Mouse (Mus musculus) inflammation-experienced regulatory T-cells, adult 6 months (primary cell): ENCODE data around the gene Rbm28. TPM values are rescaled to one million over a fixed set of nuclear protein-coding genes. Genes with fewer than 3 reads are reported as not detected.
A peak's percentile ranks its signal among the peaks of the same experiment; 100 is the strongest.

Experiments
- ATAC-seq: one replicate; pipeline ENCODE4 v1.8.0; 2017
- polyA plus RNA-seq, 3 experiments: library from polyadenylated mRNA; unstranded; fragments of 100-300 nt; shearing (Covaris generic); gene quantifications; one replicate each; pipeline ENCODE4 v1.2.1; 2017

The Rbm28 gene
- polyA plus RNA-seq: 10 to 100 TPM; 51.7 to 58.2 (median 54.8) TPM

DNA sequence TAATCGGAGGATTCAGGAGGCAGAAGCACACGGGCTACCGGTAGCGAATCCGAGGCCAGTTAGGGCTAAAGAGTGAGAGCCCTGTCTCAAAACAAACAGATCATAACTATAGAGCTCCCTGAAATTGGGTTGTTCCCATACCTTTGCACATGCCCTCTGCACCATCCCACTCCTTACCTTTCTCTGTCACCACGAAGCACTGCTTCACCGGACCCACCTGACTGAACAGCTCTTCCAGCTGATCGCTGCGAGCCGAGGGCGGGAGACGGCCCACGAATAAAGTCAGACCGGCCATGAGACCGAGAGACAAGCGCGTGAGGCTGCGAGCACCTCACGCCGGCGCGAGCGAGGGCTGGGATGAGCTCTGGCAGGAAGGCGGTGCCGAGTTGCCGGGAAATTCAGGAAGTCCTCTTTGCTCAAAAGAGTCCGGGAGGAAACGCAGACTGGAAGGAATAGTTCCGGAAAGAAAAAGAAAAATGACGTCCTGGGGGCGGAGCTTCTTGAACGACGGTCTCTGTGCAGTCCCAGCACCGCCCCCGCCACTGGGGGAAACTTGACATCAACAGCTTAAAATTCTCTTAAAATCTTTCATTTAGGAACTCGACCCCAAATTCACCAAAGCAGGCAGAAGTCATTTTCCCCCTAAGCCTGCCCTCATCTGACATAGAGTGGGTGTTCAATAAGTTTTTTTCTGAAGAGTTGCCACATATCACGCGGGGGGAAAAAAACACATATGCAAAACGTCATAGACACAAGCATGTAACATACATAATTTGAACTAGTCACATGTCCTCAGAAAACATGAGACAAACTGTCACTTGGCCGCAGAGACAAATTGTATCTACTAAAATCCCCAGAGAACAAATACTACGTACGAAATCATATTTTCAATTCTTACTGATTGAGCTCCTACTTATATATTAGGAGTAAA lies at the start of gene Rbm28:
Gene Rbm28, minus strand, starts transcription at position 693 of the 931 bp plus-strand sequence.
- ATAC-seq: peak; percentile 86

DNA sequence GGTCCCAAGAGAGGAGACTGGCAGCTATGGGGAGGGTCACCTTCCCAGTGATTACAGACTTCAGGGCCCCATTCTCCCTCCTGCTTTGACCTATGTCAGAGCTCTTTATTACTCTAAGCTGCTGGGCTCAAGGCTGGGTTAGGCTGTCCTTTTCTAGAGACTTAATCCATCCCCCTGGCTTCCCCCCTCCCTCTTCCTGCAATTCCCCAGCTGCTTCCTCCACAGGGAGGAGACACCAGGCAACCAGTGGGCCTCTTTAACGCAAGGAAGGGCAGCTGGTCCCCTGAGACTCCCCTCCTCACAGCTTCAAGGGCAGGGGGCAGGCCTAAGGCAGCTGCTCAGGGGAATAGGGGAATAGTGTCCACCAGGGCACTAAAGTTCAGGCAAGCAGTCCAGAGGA lies 49.4 kb upstream of the Rbm28 start:
- no peak for ATAC-seq

DNA sequence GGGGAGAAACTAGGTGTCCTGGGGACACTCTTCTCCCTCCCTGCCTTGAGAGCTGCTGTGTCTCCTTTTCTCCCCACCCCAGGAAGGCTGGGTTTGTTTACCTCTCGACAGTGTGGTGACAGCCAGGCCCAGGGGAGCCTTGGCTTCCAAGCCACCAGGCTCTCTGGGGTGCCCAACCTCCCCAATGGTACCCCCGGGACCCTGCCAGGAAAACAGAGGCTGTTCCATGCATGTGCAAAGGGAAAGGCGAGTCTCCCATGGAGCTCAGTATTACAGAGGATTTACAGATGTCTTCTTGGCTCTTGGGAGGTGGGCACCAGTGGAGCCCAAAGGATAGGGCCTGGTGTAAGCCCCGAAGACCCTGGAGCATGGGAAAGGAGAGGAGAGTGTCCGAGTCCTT lies 48.6 kb upstream of the Rbm28 start:
- no peak for ATAC-seq

DNA sequence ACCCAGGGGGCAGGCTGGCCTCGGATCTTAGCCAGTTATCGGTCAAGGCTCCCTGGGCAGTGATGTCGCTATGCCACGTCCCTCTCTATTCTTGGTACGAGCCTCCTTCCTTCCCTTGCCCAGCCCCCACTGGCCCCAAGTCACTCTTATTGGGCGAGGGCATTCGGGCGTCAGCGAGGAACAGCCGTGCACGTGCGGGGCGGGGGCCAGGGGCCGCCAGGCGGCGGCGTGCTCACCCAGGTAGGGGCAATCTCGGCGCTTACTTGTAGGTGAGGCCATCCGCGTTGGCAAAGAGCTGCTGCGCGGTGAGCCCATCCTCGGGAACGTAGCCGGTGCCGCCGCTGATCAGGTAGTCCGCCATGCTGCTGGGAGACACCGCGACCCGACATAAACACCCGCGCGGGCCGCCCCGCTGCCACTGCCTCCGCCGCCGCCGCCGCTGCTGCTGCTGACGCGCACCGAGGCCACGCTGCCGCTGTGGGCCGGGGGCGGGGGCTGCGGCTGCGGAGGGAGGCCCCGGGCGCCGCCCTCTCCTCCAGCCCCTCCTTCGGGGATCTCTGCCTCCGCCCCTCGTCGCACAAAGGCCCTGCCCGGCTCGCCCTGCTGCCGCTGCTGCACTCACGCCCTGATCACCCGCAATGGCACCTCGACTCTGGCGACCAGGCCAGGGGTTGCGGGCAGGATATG lies 47.1 kb upstream of the Rbm28 start:
- ATAC-seq: peak; percentile 61

DNA sequence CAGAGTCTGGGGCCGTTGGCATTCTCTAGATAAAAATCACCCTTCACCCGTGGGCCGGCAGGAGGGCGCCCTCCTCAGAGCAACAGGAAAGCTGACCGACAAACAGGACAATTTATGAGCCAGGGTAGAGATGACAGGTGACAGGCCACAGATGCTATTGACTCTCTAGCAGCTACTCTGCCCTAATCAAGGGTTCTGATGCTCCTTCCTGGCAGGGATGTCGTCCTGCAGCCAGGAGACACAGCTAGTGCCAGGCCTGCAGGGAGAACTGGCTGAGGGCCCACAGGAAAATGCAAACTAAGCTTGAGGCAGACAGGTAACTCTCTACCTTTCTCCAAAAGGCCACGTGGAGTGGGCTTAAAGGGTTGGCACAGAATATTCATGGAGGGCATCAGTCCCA lies 46.3 kb upstream of the Rbm28 start:
- no peak for ATAC-seq

DNA sequence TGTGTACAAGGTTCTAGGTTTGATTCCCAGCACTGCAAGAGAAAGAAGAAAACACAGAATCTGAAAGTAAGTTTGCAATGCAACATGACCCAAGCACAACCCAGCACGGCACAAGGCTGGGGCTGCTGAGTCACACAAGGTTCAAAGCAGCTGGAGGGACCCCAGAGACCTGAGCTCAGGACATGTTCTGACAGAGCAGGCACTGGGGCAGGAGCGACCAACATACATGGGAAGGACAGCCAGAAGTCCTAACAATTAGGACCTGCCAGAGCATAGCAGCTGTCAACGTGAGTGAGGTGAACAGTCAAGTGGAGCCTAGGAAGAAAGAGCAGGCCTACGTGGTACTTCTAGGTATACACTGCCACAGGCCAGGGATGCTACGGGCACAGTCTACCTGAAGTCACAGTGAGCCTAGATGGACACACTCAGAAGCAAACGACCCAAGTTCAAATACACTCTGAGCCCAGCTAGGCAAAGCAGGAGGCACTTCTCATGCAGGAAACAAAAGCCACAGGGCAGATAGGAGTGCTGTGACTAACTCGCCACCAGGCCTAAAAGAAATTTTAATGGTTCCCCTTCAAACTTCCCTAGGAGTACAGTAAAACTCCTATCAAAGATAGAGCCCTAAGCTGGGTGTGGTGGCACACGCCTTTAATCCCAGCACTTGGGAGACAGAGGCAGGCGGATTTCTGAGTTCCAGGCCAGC lies 45.6 kb upstream of the Rbm28 start:
- no peak for ATAC-seq

DNA sequence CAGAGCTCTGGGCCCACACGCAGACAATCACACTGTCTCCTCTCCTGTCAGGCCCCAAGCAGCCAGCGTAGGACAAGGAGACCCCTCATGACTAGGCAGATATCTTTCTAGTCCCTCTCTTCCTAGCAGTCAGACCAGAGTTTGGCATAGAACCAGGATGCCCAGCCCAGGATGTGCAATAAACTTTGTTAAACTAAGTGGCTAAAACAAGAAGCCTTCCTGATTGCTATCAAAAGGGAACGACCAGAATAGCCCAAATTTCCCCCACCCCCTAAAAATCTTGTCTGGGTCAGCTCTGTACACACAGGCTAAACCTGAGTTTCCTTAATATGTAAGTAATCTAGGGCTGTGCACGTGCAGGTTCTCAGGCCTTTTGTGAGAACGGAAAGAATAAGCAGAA lies 43.4 kb upstream of the Rbm28 start:
- no peak for ATAC-seq

DNA sequence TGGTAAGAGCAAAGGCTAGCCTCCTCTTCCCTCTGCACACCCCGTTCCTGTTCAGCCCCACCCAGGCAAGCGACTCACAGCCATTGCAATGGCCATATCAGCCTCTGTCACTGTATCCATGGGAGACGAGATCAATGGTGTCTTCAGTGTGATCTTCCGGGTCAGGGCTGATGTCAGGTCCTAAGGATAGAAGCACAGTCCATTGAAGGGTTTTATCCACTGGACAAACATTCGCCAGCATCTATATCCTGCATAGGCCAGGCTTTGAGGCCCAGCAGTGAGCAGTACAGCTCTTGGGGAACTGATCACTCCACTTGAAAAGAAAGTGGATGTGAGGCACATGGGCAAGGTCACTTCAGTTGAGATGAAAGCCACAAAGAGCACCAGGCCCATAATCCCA lies 42.2 kb upstream of the Rbm28 start:
- ATAC-seq: no peak

DNA sequence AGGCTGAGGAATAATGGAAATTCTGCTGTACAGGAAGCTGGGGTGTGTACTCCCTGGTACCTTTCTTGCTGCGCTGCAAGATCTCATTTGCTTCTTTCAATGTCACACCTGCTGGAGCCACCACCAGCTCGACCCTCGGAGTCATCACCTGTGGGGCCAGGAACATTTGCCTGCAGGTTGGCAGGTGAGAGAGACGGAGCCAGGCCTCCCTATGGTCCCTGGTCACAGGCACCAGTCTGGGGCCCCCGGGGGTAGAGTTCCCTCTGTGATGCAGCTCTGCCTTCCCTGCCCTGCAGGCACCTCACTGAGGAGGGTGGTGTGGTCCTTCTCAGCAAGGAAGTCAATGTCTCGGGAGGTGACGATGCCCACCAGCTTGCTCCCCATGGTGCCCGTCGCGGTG lies 41.2 kb upstream of the Rbm28 start:
- ATAC-seq: no peak

DNA sequence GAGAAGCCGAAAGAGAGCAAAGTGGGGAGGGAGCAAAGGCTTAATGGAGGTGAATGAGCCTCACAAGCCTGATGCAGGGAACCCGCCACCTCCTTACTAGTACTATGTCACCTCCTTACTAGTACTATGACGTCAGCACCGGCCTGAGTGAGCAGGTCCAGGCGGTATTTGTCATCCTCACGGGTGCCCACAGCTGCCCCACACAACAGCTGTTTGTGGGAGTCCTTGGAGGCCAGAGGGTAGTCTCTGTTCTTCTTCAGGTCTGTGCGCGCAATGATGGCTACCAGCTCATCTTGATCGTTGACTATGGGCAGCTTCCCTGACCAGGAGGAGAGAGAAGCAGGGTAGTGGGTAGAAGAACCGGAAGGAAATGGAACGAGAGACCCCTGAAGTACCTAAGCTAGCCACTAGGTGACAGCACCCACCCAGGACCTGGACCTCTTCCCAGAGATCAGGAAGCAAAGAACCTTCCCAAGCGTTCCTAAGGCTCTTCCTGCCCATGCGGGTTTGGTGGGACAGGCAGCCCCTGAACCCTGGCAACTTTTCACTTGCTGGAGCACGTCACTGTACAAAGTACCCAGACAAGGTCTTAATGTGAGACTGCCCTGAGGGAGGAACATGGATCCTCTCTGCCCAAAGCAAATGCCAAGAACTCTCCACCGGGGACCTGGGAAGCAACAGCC lies 40.3 kb upstream of the Rbm28 start:
- peak; percentile 64 for ATAC-seq

DNA sequence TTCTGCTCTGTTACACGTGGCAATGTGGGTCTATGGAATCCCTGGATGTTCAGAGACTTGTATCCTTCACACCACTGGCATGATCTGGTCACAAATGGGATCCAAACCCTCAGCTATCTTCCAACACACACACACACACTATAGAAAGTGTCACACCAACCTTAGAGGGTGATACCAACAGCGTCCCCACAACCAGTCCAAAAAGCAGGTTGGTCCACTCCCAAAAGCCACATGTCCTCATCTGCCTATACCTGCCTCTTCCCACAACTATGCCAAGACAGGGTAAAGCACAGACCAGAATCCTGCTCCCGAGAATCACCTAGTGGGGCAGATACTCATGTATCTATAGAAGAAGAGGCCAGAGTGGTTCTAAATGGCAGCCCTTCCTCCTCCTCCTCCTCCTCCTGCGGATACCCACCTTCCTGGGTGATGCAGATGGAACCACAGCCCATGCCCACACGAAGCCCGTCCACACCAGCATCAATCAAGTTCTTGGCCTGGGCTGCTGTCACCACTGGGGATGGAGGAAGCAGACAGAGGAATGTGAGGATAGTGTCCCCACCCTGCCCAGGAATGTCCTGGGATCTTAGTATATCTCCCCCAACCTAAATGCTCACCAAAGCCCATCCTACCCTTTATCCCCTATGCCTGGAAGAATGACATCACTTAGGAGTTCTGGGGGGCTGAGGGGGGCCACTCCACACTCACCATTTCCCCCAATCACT lies 39.2 kb upstream of the Rbm28 start:
- ATAC-seq: no peak

DNA sequence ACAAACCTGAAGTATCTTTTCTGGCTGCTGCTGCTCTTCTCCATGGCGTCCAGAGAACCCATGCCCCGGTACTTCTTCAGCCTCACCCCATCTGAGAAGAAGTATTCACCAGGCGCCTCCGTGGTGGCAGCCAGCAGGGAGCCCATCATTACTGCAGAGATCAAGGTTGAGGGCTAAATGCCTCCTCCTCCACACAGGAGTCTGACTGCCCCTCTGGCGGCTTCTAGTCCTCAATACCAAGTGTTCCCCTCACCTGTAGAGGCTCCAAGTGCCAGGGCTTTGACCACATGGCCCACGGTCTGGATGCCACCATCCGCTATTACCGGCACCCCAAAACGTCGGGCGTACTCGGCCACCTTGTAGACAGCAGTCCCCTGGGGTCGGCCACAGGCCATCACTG lies 38.3 kb upstream of the Rbm28 start:
- ATAC-seq: no peak

DNA sequence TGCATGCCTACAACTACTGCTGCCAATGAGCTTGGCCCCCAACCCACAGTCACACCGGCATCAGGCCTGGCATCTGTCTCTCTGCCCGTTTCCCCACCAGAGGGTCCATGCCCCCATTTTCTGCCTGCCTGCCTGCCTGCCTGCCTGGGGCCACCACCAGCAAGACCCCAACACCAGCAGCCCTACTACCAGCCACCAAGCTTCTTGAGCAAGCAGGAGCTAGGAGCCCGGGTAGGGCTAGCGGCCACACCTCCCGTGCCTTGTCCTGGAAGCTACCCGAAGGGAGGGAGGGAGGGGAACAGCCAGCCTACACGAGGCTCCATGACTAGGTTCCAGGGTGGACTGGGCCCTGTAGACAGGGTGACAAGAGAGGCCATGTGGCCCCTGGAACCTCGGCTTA lies 37.2 kb upstream of the Rbm28 start:
- ATAC-seq: no peak

DNA sequence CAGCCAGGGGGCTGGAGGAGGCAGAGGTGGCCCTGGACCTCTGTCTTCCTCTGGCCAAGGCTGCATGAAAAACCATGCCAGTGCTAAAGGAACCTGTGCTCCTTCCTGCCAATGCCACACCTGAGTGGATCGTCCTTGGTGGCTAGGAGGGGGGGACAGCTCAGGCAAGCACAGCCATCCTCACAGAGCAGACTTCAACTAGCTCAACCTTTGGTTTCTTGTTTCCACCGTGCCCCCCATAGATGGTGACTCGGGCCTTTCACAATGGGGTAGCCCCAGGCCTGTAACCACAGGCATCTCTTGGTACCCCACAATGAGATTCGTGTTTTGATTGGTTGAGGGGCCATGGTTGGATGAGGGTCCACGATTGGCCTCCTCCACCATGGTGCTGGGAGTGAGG lies 36.5 kb upstream of the Rbm28 start:
- no peak for ATAC-seq

DNA sequence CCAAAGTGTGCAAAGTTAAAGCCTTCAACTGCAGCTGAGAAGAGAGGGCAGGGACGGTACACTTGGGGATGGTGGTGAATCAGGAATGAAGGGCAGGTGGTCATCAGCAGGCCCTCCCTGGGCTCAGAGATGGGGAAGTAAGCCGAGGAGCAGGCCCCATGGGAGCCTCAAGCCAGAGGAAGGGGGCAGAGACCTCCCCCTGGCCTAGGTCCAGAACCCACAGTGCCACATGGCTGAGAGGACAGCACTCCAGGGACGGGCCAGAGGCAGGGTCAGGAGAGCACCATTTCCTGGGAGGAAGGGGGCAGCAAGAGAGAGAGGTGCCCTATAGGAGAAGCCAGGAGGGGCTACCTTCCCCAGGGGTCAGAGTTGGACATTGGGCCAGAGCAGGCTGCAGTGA lies 35.7 kb upstream of the Rbm28 start:
- ATAC-seq: no peak

DNA sequence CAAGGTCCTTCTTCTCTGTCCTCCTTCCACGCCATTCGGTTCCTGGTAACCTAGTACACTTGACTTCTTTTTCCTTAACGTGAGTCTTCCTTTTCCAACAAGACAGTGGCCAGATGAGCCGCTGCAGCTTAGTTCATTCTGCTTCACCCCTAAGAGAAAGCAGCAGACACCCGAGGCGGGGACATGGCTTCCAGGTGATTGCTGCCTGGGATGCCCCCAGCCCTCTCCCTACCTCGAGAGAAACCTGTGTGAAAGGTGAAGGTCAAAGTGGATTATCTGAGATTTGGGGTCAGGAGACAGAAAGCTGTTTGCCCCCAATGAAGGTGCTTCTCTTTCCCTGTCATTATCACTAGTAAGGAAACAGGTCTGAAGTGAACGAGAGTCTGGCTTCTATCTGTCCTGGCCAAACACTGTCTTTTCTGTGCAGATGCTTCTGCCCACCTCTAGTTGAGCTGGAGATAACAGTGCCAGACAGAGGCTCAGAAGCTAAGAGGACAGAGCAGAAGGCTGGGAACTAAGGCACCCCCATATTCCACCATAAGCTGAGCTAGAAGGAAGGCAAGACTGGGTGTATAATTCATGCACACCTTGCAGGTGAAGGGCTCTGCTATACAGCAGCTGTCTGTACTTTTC lies 34.5 kb upstream of the Rbm28 start:
- ATAC-seq: no peak

DNA sequence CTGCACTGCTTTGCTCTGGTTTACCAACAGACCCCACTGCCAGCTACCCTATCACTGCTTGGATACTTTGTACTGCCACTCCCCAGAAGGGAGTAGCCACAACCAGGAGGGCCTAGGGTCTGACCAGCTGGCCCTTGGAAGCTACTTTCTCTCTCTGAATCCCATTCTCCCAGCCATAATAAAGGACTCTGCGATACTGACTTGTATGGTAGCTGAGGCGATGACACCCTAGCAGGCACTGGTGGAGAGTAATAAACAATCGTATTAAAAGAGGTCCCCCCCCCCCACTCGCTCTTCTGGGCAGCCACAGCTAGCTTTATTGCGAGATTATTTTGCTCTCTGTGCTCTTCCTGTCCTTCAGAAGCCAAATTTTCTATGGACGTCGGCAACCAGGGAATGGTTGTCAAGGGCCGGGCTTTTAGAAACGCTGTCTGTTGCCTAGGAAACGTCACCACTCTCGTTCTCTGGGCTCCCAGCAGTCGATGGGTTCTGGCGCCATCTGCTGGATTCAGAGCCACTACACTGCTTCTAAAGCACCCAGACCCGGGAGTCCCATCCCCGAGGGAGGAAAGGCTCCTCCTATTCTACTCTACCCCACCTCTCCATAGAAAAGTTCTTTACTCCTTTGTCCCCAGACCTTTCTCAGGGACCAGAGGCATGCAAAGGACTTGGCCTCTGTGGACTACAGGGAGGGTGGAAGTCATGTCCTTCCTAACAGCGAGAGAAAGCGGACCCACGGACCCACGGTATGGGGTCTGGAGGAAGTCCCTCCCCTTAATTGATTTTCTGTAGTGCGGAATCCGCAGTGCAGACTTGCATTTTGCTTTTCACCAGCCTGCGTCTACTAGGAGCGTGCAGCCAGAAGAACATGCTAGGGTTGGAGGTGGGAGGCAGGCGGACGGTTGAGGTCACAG lies 33.8 kb upstream of the Rbm28 start:
- peak; percentile 93 for ATAC-seq

DNA sequence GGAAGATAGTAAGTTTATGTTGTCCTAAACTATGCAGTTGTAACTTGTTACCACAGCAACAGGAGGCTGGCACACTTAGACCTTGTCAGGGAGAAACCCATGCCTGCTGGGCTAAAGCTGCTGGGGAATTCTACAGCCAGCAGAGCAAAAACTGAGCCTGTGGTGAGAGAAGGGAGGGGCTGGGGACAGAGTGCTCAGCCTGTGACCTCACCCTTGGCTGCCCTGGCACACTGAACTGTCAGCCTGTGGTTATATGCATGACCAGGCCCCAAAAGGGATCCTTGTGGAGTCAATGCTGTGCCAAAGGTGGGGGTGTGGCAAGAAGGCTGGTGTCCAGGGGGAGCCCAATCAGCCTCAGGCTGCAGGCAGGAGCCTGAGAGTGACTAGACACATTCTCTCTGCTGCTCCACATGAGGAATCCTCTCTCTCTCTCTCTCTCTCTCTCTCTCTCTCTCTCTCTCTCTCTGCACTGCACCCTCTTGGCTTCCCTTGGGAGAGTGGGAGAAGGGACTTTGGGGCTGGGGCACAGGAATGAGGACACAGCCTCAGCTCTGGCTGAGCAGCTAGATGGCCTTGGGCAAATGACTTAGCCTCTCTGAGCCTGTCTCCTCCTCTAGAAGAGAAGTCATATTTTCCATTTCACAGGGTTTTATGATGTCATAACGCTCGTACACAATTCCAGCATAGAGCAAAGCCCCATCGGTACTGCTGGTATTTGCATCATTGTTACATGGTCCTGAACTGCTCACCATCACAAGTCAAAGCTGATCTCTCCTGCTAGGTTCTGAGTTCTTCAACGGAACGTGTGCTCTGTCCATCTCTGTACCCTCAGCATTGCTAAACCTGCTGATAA lies 31.3 kb upstream of the Rbm28 start:
- ATAC-seq: no peak

DNA sequence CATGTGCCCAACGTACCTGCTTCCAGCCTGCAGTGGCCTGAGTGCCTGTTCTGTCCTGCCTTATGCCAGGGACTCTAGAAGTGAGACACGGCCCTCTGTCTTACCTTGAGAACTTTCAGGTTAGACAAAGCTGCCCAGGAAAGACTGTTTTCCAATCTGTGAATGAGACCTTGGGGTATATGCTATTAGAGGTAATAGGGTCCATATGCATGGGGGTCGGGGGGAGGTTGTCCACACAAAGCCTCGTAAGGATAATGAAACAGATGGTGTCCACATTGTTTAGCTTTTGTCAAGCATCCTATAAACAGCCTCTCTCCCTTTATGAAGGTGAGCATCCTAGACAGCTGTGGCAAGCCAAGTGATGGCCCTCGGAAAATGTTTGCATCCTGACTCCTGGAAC lies 30.3 kb upstream of the Rbm28 start:
- no peak for ATAC-seq
